Mouse (Mus musculus): Measurements from ENCODE around the gene Esx1. TPM values are rescaled to one million over a fixed set of nuclear protein-coding genes. Genes with fewer than 3 reads are reported as not detected.
A peak's percentile ranks its signal among the peaks of the same experiment; 100 is the strongest.

Gene Esx1
- polyA plus RNA-seq (2012; rRNA removed) (0.11 TPM in 1 of 2 replicates, not detected in the other), polyA plus RNA-seq (2014; fragmentation: Nextera tagmentation; extraction: Ambion mirVana) (not detected in 2 replicates)

- Histone ChIP-seq H3K4me2 (replicated peaks; ENCODE audit: low read depth, low read length, severe bottlenecking) (0 out of 2 replicates have a peak within 1 kb of the TSS, but pooled peaks have one; percentile 13), H3K4me3 (replicated peaks; ENCODE audit: low read length) (no peak within 1 kb of the TSS), H3K36me3 (ENCODE audit: control insufficient read depth, insufficient read depth, low read length) (no peaks in the 10 kb centered on the region), H3K27ac (replicated peaks; ENCODE audit: low read depth, low read length) (no peak within 1 kb of the TSS), H3K9ac (ENCODE audit: low read depth, low read length, severe bottlenecking) (no peak within 1 kb of the TSS), H3K27me3 (ENCODE audit: control insufficient read depth, insufficient read depth, low read length) (peaks cover 74% of the 10 kb centered on the region), H3K9me3 (ENCODE audit: control insufficient read depth, low read length) (no peaks in the 10 kb centered on the region), H3K4me1 (ENCODE audit: control insufficient read depth, insufficient read depth, low read length) (no peaks in the 10 kb centered on the region)
- WGBS: 22% methylated on average over 19 of the region's 21 CpGs
- TF ChIP-seq POLR2A (IDR thresholded peaks at IDR 0.05; ENCODE audit: borderline replicate concordance, extremely low read depth, insufficient read depth, insufficient read length): no peak
- no peak for ATAC-seq (ENCODE audit: low FRiP score, low read depth)
- no peak for DNase-seq (ENCODE audit: low spot score)
Observed at GRCm38 (mm10) chrX:137121718-137122117, at the start of gene Esx1. Gene Esx1, minus strand, starts transcription at chrX:137122083.

GRCm38 (mm10) chrX:137170021-137170420 is 48.1 kb upstream of the Esx1 start:
- DNase-seq (ENCODE audit: low spot score): no peak
- WGBS: 36% methylated on average over 7 of the region's 7 CpGs

GRCm38 (mm10) chrX:137167658-137168057 is 45.8 kb upstream of the Esx1 start:
- ATAC-seq (ENCODE audit: low FRiP score, low read depth) (no peak), DNase-seq (ENCODE audit: low spot score) (no peak)
- no peak for TF ChIP-seq POLR2A (IDR thresholded peaks at IDR 0.05; ENCODE audit: borderline replicate concordance, extremely low read depth, insufficient read depth, insufficient read length)
- H3K27me3 ChIP-seq (ENCODE audit: control insufficient read depth, insufficient read depth, low read length): no peaks in the 10 kb centered on the region
- H3K36me3 ChIP-seq (ENCODE audit: control insufficient read depth, insufficient read depth, low read length): no peaks in the 10 kb centered on the region
- H3K4me1 ChIP-seq (ENCODE audit: control insufficient read depth, insufficient read depth, low read length): no peaks in the 10 kb centered on the region
- H3K9ac ChIP-seq (ENCODE audit: low read depth, low read length, severe bottlenecking): no peak overlapping the region
- WGBS: 76% methylated on average over 7 of the region's 7 CpGs
- no peak overlapping the region for H3K4me3 ChIP-seq (replicated peaks; ENCODE audit: low read length)
- H3K4me2 ChIP-seq (replicated peaks; ENCODE audit: low read depth, low read length, severe bottlenecking): no peak overlapping the region
- no peak overlapping the region for H3K27ac ChIP-seq (replicated peaks; ENCODE audit: low read depth, low read length)
- H3K9me3 ChIP-seq (ENCODE audit: control insufficient read depth, low read length): no peaks in the 10 kb centered on the region

More at GRCm38 (mm10) chrX:137170021-137170420, 48.1 kb upstream of the Esx1 start:
- Histone ChIP-seq H3K9me3 (ENCODE audit: control insufficient read depth, low read length) (no peaks in the 10 kb centered on the region), H3K4me3 (replicated peaks; ENCODE audit: low read length) (no peak overlapping the region), H3K27ac (replicated peaks; ENCODE audit: low read depth, low read length) (no peak overlapping the region), H3K4me2 (replicated peaks; ENCODE audit: low read depth, low read length, severe bottlenecking) (no peak overlapping the region), H3K9ac (ENCODE audit: low read depth, low read length, severe bottlenecking) (no peak overlapping the region), H3K4me1 (ENCODE audit: control insufficient read depth, insufficient read depth, low read length) (no peaks in the 10 kb centered on the region), H3K36me3 (ENCODE audit: control insufficient read depth, insufficient read depth, low read length) (no peaks in the 10 kb centered on the region), H3K27me3 (ENCODE audit: control insufficient read depth, insufficient read depth, low read length) (no peaks in the 10 kb centered on the region)
- no peak for ATAC-seq (ENCODE audit: low FRiP score, low read depth)
- no peak for TF ChIP-seq POLR2A (IDR thresholded peaks at IDR 0.05; ENCODE audit: borderline replicate concordance, extremely low read depth, insufficient read depth, insufficient read length)

DNA sequence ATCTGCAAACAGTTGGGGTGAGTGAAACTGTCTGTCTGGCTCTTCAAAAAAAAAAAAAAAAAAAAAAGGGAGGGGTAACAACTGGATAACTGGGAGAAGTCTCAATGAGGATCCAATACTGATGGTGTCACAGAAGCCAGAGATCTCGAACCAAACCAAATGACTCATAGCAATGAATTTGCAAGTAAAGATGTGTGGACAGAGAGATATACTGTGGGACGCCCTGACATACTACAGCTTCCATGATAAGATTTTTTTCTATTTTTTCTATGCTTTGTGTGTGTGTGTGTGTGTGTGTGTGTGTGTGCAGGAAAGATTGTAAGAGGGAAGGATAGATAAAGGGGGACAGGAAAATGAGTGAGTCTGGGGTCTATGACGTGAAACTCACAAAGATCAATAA is 43.7 kb upstream of the Esx1 start:
- DNase-seq (ENCODE audit: low spot score) (no peak), ATAC-seq (ENCODE audit: low FRiP score, low read depth) (no peak)
- H3K4me3 ChIP-seq (replicated peaks; ENCODE audit: low read length): no peak overlapping the region
- H3K9ac ChIP-seq (ENCODE audit: low read depth, low read length, severe bottlenecking): no peak overlapping the region
- 86% methylated on average over 3 of the region's 3 CpGs for WGBS
- TF ChIP-seq POLR2A (IDR thresholded peaks at IDR 0.05; ENCODE audit: borderline replicate concordance, extremely low read depth, insufficient read depth, insufficient read length): no peak
- H3K36me3 ChIP-seq (ENCODE audit: control insufficient read depth, insufficient read depth, low read length): no peaks in the 10 kb centered on the region
- no peak overlapping the region for H3K4me2 ChIP-seq (replicated peaks; ENCODE audit: low read depth, low read length, severe bottlenecking)
- no peaks in the 10 kb centered on the region for H3K9me3 ChIP-seq (ENCODE audit: control insufficient read depth, low read length)
- no peaks in the 10 kb centered on the region for H3K4me1 ChIP-seq (ENCODE audit: control insufficient read depth, insufficient read depth, low read length)
- no peak overlapping the region for H3K27ac ChIP-seq (replicated peaks; ENCODE audit: low read depth, low read length)
- H3K27me3 ChIP-seq (ENCODE audit: control insufficient read depth, insufficient read depth, low read length): no peaks in the 10 kb centered on the region

- Histone ChIP-seq H3K36me3 (ENCODE audit: control insufficient read depth, insufficient read depth, low read length) (no peaks in the 10 kb centered on the region), H3K4me3 (replicated peaks; ENCODE audit: low read length) (no peak overlapping the region), H3K4me1 (ENCODE audit: control insufficient read depth, insufficient read depth, low read length) (no peaks in the 10 kb centered on the region), H3K27ac (replicated peaks; ENCODE audit: low read depth, low read length) (no peak overlapping the region), H3K9me3 (ENCODE audit: control insufficient read depth, low read length) (no peaks in the 10 kb centered on the region), H3K9ac (ENCODE audit: low read depth, low read length, severe bottlenecking) (no peak overlapping the region), H3K27me3 (ENCODE audit: control insufficient read depth, insufficient read depth, low read length) (no peaks in the 10 kb centered on the region), H3K4me2 (replicated peaks; ENCODE audit: low read depth, low read length, severe bottlenecking) (no peak overlapping the region)
- 85% methylated on average over 1 of the region's 1 CpGs for WGBS
- DNase-seq (ENCODE audit: low spot score) (no peak), ATAC-seq (ENCODE audit: low FRiP score, low read depth) (no peak)
- TF ChIP-seq POLR2A (IDR thresholded peaks at IDR 0.05; ENCODE audit: borderline replicate concordance, extremely low read depth, insufficient read depth, insufficient read length): no peak
Observed at GRCm38 (mm10) chrX:137162700-137163099, 40.8 kb upstream of the Esx1 start.

- DNase-seq (ENCODE audit: low spot score): no peak
- no peak overlapping the region for H3K27ac ChIP-seq (replicated peaks; ENCODE audit: low read depth, low read length)
- WGBS: 56% methylated on average over 3 of the region's 3 CpGs
- H3K36me3 ChIP-seq (ENCODE audit: control insufficient read depth, insufficient read depth, low read length): no peaks in the 10 kb centered on the region
- no peaks in the 10 kb centered on the region for H3K9me3 ChIP-seq (ENCODE audit: control insufficient read depth, low read length)
- no peak overlapping the region for H3K9ac ChIP-seq (ENCODE audit: low read depth, low read length, severe bottlenecking)
- H3K4me2 ChIP-seq (replicated peaks; ENCODE audit: low read depth, low read length, severe bottlenecking): no peak overlapping the region
- no peak for ATAC-seq (ENCODE audit: low FRiP score, low read depth)
- no peaks in the 10 kb centered on the region for H3K4me1 ChIP-seq (ENCODE audit: control insufficient read depth, insufficient read depth, low read length)
- no peaks in the 10 kb centered on the region for H3K27me3 ChIP-seq (ENCODE audit: control insufficient read depth, insufficient read depth, low read length)
- no peak overlapping the region for H3K4me3 ChIP-seq (replicated peaks; ENCODE audit: low read length)
- no peak for TF ChIP-seq POLR2A (IDR thresholded peaks at IDR 0.05; ENCODE audit: borderline replicate concordance, extremely low read depth, insufficient read depth, insufficient read length)
Observed at GRCm38 (mm10) chrX:137160971-137161370, 39.1 kb upstream of the Esx1 start.

Measured in limb, embryonic 14.5 days (tissue).